8 mouse cellular contexts compared by ENCODE assay signal in genomic region chr11:44613411-44614180, GRCm38 (mm10). TPM values are rescaled to one million over a fixed set of nuclear protein-coding genes. Genes with fewer than 3 reads are reported as not detected.
DNase-seq lines count a peak whose midpoint lies in the region; ATAC-seq and TF ChIP-seq lines count a peak whose summit lies in the region.

No protein-coding gene starts in this region.

- intact Hi-C loops in left cerebral cortex, adult 2 months (cut with DNase I), result loop anchor here (5.0 to 10.0 kb wide), 3 partner anchors 219 to 1269 kb away; no protein-coding TSS in a partner anchor

- H3K4me3 ChIP-seq in left cerebral cortex, adult 2 months, result no peak overlapping the region
- peak overlapping the region; percentile 26 for H3K4me3 ChIP-seq in forebrain, embryonic 11.5 days (ENCODE audit: low read depth, low read length)
- H3K4me3 ChIP-seq in intestine, embryonic 16.5 days (ENCODE audit: low read length), result peak overlapping the region; percentile 36
- H3K4me3 ChIP-seq in midbrain, embryonic 16.5 days (ENCODE audit: low read depth, low read length), result peak overlapping the region; percentile 37

- TF ChIP-seq CTCF in left cerebral cortex, adult 2 months (IDR thresholded peaks at IDR 0.05), result peak; percentile 28

- no peaks in the 10 kb centered on the region for H3K36me3 ChIP-seq in forebrain, embryonic 11.5 days (ENCODE audit: control insufficient read depth, insufficient read depth, low read length)
- no peaks in the 10 kb centered on the region for H3K36me3 ChIP-seq in intestine, embryonic 16.5 days (ENCODE audit: control insufficient read depth, insufficient read depth, low read length)
- H3K36me3 ChIP-seq in midbrain, embryonic 16.5 days (ENCODE audit: control insufficient read depth, insufficient read depth, low read length), result no peaks in the 10 kb centered on the region

- peaks cover 12% of the 10 kb centered on the region for H3K4me1 ChIP-seq in forebrain, embryonic 11.5 days (replicated peaks; ENCODE audit: control insufficient read depth, insufficient read depth, low read length)
- peaks cover 11% of the 10 kb centered on the region for H3K4me1 ChIP-seq in intestine, embryonic 16.5 days (ENCODE audit: control insufficient read depth, insufficient read depth, low read length)
- H3K4me1 ChIP-seq in midbrain, embryonic 16.5 days (ENCODE audit: control insufficient read depth, insufficient read depth, low read length), result peaks cover 15% of the 10 kb centered on the region

- peak overlapping the region; percentile 29; the same call in 1 of the 2 replicates for H3K9ac ChIP-seq in forebrain, embryonic 11.5 days (ENCODE audit: low read length)
- H3K9ac ChIP-seq in intestine, embryonic 16.5 days (ENCODE audit: low read depth, low read length), result peak overlapping the region; percentile 43
- peak overlapping the region; percentile 58 for H3K9ac ChIP-seq in midbrain, embryonic 16.5 days (ENCODE audit: low read depth, low read length)

- WGBS in forebrain, embryonic 11.5 days, result 5% methylated on average over 14 of the region's 14 CpGs
- WGBS in intestine, embryonic 16.5 days, result 7% methylated on average over 14 of the region's 14 CpGs
- 9% methylated on average over 14 of the region's 14 CpGs for WGBS in midbrain, embryonic 16.5 days

- H3K27ac ChIP-seq in left cerebral cortex, adult 2 months, result no peak overlapping the region
- H3K27ac ChIP-seq in forebrain, embryonic 11.5 days (ENCODE audit: low read depth, low read length), result no peak overlapping the region
- no peak overlapping the region for H3K27ac ChIP-seq in intestine, embryonic 16.5 days (ENCODE audit: low read length)
- H3K27ac ChIP-seq in midbrain, embryonic 16.5 days (ENCODE audit: low read length), result no peak overlapping the region

- peak overlapping the region; percentile 52 for H3K4me2 ChIP-seq in forebrain, embryonic 11.5 days (ENCODE audit: low read depth, low read length, severe bottlenecking)
- peak overlapping the region; percentile 50 for H3K4me2 ChIP-seq in intestine, embryonic 16.5 days (ENCODE audit: low read depth, low read length)
- H3K4me2 ChIP-seq in midbrain, embryonic 16.5 days (ENCODE audit: low read length), result peak overlapping the region; percentile 72

- H3K27me3 ChIP-seq in forebrain, embryonic 11.5 days (ENCODE audit: control insufficient read depth, insufficient read depth, low read length), result peaks cover 54% of the 10 kb centered on the region
- H3K27me3 ChIP-seq in intestine, embryonic 16.5 days (replicated peaks; ENCODE audit: control insufficient read depth, insufficient read depth, low read length), result peaks cover 58% of the 10 kb centered on the region
- H3K27me3 ChIP-seq in midbrain, embryonic 16.5 days (ENCODE audit: control insufficient read depth, insufficient read depth, low read depth, low read length), result peaks cover 13% of the 10 kb centered on the region

- DNase-seq in left cerebral cortex, adult 2 months (ENCODE audit: extremely low spot score in 1 of 2, low spot score in 2 of 2), result no peak
- DNase-seq in left cerebral cortex, adult 11 months (ENCODE audit: low spot score), result no peak
- DNase-seq in forebrain, embryonic 11.5 days (ENCODE audit: low spot score), result peak; percentile 55
- DNase-seq in lung, adult 18-20 months, result no peak

- ATAC-seq in forebrain, embryonic 11.5 days (replicated peaks; ENCODE audit: low FRiP score), result no peak
- no peak for ATAC-seq in intestine, embryonic 16.5 days
- ATAC-seq in midbrain, embryonic 16.5 days, result no peak
- no peak for ATAC-seq in inflammation-experienced regulatory T-cells, adult 6 months
- no peak for ATAC-seq in granulocyte monocyte progenitor cell, adult 5-6 weeks (replicated peaks; ENCODE audit: poor library complexity, severe bottlenecking)

- H3K9me3 ChIP-seq in forebrain, embryonic 11.5 days (ENCODE audit: control insufficient read depth, low read length), result no peaks in the 10 kb centered on the region
- H3K9me3 ChIP-seq in intestine, embryonic 16.5 days (ENCODE audit: control insufficient read depth, low read length), result no peaks in the 10 kb centered on the region
- no peaks in the 10 kb centered on the region for H3K9me3 ChIP-seq in midbrain, embryonic 16.5 days (replicated peaks; ENCODE audit: control insufficient read depth, low read length, poor library complexity, severe bottlenecking)

RNA-seq across cellular contexts. Expression of gene Ebf1, which starts 3.5 kb away (rescaled TPM):
- 1 to 10 TPM; 3.3 to 3.6 TPM for total RNA-seq in left cerebral cortex, adult 2 months (2021)
- 17.5 and 21.3 TPM in 2 replicates for polyA plus RNA-seq in forebrain, embryonic 11.5 days (2014; fragmentation: Nextera tagmentation; extraction: Ambion mirVana)
- polyA plus RNA-seq in intestine, embryonic 16.5 days (2015; fragmentation: Nextera tagmentation; extraction: Ambion mirVana), result 7.9 and 8.7 TPM in 2 replicates
- 52.9 and 53.3 TPM in 2 replicates for polyA plus RNA-seq in midbrain, embryonic 16.5 days (2015; fragmentation: Nextera tagmentation; extraction: Ambion mirVana)
- polyA plus RNA-seq in inflammation-experienced regulatory T-cells, adult 6 months (2017; shearing (Covaris generic)), result 1 to 10 TPM in 2 of 3 experiments, under 1 TPM in 1; 0.19 to 1.8 (median 1.8) TPM
- not detected in 2 replicates for total RNA-seq in granulocyte monocyte progenitor cell, adult 5-6 weeks (2014; fragmentation: Nextera tagmentation)
- not detected in 2 replicates for total RNA-seq in granulocyte monocyte progenitor cell, adult 5-6 weeks (2017)
